Mouse (Mus musculus): ENCODE results near the gene Mum1l1. TPM values are rescaled to one million over a fixed set of nuclear protein-coding genes. Genes with fewer than 3 reads are reported as not detected.
"Not testable (repeated sequence)": the region's sequence is repeated elsewhere in the genome, so short reads cannot be mapped to it uniquely, and the experiment has no call there.

The Mum1l1 gene
- polyA plus RNA-seq (2012; fragmentation: generic; extraction: Trizol), result 4.2 TPM
- long read RNA-seq, experiment 1, transcript Mum1l1-207 (6 exons, 1,165 nt), result major isoform, 6 of 15 reads
- long read RNA-seq, experiment 1, partial matches to known transcripts, result 3 of 15 reads
- long read RNA-seq, experiment 1, other reads (novel, unspliced or antisense), result 2 of 15 reads
- long read RNA-seq, experiment 2, full-length matches to known transcripts, result 64 of 87 reads
- long read RNA-seq, experiment 2, partial matches to known transcripts, result 6 of 87 reads
- long read RNA-seq, experiment 2, other reads (novel, unspliced or antisense), result 17 of 87 reads

DNA sequence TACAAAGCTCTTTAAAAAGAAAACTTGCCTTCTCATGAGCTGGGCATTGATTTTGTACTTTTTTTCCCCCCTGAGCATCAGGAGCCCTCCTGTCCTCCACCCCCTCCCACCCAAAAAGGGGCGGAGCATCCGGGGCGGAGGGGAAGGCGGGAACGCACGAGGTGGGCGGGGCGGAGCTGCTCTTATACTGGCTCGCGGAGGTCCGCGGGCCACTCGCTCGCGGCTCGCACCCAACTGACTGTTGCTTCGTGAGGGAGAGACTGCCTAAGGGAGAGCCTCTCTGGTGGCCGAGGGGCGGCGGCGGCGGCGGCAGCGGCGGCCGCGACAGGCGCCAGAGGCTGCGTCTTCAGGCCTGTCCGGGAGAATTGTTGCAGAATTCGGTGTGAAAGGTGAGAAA is at the start of gene Mum1l1:
TSS of gene Mum1l1 (plus strand) at position 214 of the 397 bp plus-strand sequence.
- Histone ChIP-seq H3K4me3 (ENCODE audit: insufficient read depth, poor library complexity, severe bottlenecking) (peak within 1 kb of the TSS; percentile 36), H3K27me3 (ENCODE audit: control insufficient read depth, insufficient read depth, insufficient read length) (no peaks in the 10 kb centered on the region), H3K79me2 (ENCODE audit: control insufficient read depth, insufficient read depth) (no peaks in the 10 kb centered on the region), H3K36me3 (ENCODE audit: control insufficient read depth, insufficient read depth) (no peaks in the 10 kb centered on the region), H3K79me3 (ENCODE audit: low read depth) (no peaks in the 10 kb centered on the region), H3ac (ENCODE audit: control insufficient read depth, insufficient read length, low read depth) (peak within 1 kb of the TSS; percentile 44)
- TF ChIP-seq CEBPB (IDR thresholded peaks at IDR 0.05; ENCODE audit: low read depth) (no peak), FOSL1 (IDR thresholded peaks at IDR 0.05; ENCODE audit: insufficient read depth, low read length, poor library complexity, severe bottlenecking) (no peak), MYOG (IDR thresholded peaks at IDR 0.05; ENCODE audit: control insufficient read depth, extremely low read depth, insufficient read length) (no peak), USF1 (IDR thresholded peaks at IDR 0.05; ENCODE audit: low read depth) (no peak)

DNA sequence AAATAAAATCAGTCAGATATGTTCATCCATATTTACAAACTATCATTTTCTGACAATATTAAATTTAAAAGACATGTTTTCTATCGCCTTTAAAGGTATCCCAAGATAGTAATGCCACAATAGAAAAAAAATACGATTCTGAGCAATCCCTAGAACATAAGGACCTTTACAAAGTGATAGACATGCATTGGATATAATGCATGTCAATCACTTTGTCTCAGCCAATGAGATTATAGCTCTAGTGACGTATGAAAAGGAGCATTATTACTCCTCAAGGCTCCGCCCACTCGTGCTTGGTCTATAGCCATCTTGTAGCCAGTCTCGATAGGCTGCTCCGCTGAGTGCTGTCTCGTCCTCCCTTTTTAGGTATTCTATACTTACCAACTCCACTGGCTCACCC is 30.9 kb upstream of the Mum1l1 start, which contains the start of gene 4933428M09Rik:
TSS of gene 4933428M09Rik (plus strand) at position 301 of the 400 bp plus-strand sequence.
- no peaks in the 10 kb centered on the region for H3K79me3 ChIP-seq (ENCODE audit: low read depth)
- H3K36me3 ChIP-seq (ENCODE audit: control insufficient read depth, insufficient read depth), result no peaks in the 10 kb centered on the region
- no peak within 1 kb of the TSS for H3ac ChIP-seq (ENCODE audit: control insufficient read depth, insufficient read length, low read depth)

DNA sequence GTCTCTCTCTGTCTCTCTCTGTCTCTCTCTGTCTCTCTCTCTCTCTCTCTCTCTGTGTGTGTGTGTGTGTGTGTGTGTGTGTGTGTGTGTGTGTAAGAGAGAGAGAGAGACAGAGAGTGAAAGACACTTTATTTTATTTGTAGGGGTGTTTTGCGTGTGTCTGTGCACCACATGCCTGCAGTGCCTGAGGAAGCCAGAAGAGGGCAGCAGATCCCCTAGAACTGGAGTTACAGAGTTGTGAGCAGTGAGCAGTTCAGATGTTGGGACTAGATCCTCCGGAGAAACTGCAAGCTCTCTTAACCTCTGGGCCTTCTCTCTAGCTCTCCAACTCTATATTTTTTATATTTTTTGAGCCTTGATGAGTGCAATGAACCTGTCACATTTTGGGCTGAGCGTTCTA is 18.3 kb upstream of the Mum1l1 start:
- H3K36me3 ChIP-seq (ENCODE audit: control insufficient read depth, insufficient read depth); H3K27me3 ChIP-seq (ENCODE audit: control insufficient read depth, insufficient read depth, insufficient read length); H3K79me3 ChIP-seq (ENCODE audit: low read depth); H3ac ChIP-seq (ENCODE audit: control insufficient read depth, insufficient read length, low read depth); H3K4me3 ChIP-seq (ENCODE audit: insufficient read depth, poor library complexity, severe bottlenecking); H3K79me2 ChIP-seq (ENCODE audit: control insufficient read depth, insufficient read depth): not testable (repeated sequence)

More for the DNA sequence above, 30.9 kb upstream of the Mum1l1 start, which contains the start of gene 4933428M09Rik:
- TF ChIP-seq CTCF (IDR thresholded peaks at IDR 0.05; ENCODE audit: control insufficient read depth, insufficient read depth, insufficient read length) (no peak), MYOG (IDR thresholded peaks at IDR 0.05; ENCODE audit: control insufficient read depth, extremely low read depth, insufficient read length) (no peak), MAX (IDR thresholded peaks at IDR 0.05) (no peak), CEBPB (IDR thresholded peaks at IDR 0.05; ENCODE audit: low read depth) (no peak), MYOD1 (IDR thresholded peaks at IDR 0.05; ENCODE audit: control insufficient read depth, insufficient read length, low read depth) (no peak), USF1 (IDR thresholded peaks at IDR 0.05; ENCODE audit: low read depth) (no peak), FOSL1 (IDR thresholded peaks at IDR 0.05; ENCODE audit: insufficient read depth, low read length, poor library complexity, severe bottlenecking) (no peak)
- H3K4me3 ChIP-seq (ENCODE audit: insufficient read depth, poor library complexity, severe bottlenecking), result no peak within 1 kb of the TSS
- H3K79me2 ChIP-seq (ENCODE audit: control insufficient read depth, insufficient read depth), result no peaks in the 10 kb centered on the region
- no peaks in the 10 kb centered on the region for H3K27me3 ChIP-seq (ENCODE audit: control insufficient read depth, insufficient read depth, insufficient read length)

DNA sequence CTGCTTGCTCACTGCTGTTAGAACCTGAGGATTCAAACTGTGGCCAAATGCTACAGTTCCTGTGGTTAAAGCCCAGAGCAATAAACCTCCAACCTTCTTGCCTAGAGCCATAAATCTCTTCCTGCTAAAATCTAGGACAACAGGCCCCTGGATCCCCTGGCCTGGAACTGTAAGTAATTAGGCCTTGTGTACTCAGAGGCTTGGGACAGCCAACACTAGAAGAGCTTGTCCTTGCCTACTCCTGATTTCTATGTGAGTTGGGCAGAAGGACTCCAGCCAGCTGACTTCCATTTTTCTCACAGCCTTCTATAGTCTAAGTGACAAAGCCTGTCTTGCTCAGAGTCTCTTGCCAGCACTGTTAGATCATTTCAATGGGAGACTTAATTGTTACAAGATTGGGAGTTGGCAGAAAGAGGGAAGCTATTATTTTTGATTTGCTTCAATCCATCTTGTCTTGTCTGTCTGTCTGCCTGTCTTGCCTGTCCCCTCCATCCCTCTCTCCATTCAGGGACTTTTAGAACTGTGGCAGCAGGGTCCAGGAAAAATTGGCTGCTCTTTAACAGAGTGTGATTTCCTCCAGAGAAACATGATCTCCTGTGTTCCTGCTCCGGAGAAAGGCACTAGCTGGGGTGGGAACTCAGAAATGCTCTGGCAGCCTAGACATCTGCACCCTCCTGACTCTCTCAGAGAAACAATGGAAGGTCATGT is 15.1 kb upstream of the Mum1l1 start:
- H3K79me3 ChIP-seq (ENCODE audit: low read depth), result no peaks in the 10 kb centered on the region
- no peak overlapping the region for H3K4me3 ChIP-seq (ENCODE audit: insufficient read depth, poor library complexity, severe bottlenecking)
- H3K79me2 ChIP-seq (ENCODE audit: control insufficient read depth, insufficient read depth), result no peaks in the 10 kb centered on the region
- no peak overlapping the region for H3ac ChIP-seq (ENCODE audit: control insufficient read depth, insufficient read length, low read depth)
- no peaks in the 10 kb centered on the region for H3K36me3 ChIP-seq (ENCODE audit: control insufficient read depth, insufficient read depth)
- H3K27me3 ChIP-seq (ENCODE audit: control insufficient read depth, insufficient read depth, insufficient read length), result no peaks in the 10 kb centered on the region
- no peak for TF ChIP-seq MYOD1 (IDR thresholded peaks at IDR 0.05; ENCODE audit: control insufficient read depth, insufficient read length, low read depth)
- no peak for TF ChIP-seq CEBPB (IDR thresholded peaks at IDR 0.05; ENCODE audit: low read depth)
- no peak for TF ChIP-seq CTCF (IDR thresholded peaks at IDR 0.05; ENCODE audit: control insufficient read depth, insufficient read depth, insufficient read length)
- TF ChIP-seq MYOG (IDR thresholded peaks at IDR 0.05; ENCODE audit: control insufficient read depth, extremely low read depth, insufficient read length), result no peak
- no peak for TF ChIP-seq FOSL1 (IDR thresholded peaks at IDR 0.05; ENCODE audit: insufficient read depth, low read length, poor library complexity, severe bottlenecking)

DNA sequence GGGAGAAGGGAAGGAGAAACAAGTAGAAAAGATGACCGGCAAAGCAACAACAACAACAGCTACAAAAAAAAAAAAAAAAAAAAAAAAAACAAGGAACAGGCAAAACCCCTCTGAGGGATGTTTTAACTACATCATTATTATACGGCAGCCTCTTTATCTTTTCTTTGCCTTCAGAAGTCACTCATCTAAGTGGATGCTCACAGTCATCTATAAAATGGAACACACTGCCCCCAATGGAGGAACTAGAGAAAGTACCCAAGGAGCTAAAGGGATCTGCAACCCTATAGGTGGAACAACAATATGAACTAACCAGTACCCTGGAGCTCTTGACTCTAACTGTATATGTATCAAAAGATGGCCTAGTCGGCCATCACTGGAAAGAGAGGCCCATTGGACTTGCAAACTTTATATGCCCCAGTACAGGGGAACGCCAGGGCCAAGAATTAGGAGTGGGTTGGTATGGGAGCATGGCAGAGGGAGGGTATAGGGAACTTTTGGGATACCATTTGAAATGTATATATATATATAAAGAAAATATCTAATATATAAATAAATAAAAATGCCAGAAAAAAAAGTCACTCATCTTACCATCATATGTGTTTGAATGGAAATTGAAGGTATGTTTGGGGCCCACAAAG is 532 bp upstream of the Mum1l1 start:
- H3K36me3 ChIP-seq (ENCODE audit: control insufficient read depth, insufficient read depth); H3K79me3 ChIP-seq (ENCODE audit: low read depth); H3K4me3 ChIP-seq (ENCODE audit: insufficient read depth, poor library complexity, severe bottlenecking); H3K79me2 ChIP-seq (ENCODE audit: control insufficient read depth, insufficient read depth); H3K27me3 ChIP-seq (ENCODE audit: control insufficient read depth, insufficient read depth, insufficient read length); H3ac ChIP-seq (ENCODE audit: control insufficient read depth, insufficient read length, low read depth): not testable (repeated sequence)

DNA sequence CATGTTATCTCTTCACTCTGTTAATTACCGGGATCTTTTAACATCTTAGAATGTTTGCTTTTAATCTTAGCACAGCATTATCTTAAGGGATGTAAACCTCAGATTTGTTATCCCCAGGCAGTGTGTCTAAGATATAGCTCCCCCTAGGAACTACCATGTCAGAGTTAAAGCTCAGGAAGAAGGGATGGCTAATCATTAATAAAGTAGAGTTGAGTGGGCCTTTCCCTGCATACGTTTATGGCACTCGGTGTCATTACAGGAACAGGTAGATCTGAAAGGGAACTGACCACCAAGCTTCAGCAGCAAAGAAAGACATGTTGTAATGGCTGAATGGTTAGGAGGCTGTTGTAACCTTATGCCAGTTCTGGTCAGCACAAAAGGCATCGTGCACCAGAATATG is 4.9 kb downstream of the Mum1l1 start:
- H3K79me2 ChIP-seq (ENCODE audit: control insufficient read depth, insufficient read depth), result peaks cover 6% of the 10 kb centered on the region
- TF ChIP-seq MYOD1 (IDR thresholded peaks at IDR 0.05; ENCODE audit: control insufficient read depth, insufficient read length, low read depth) (no peak), CEBPB (IDR thresholded peaks at IDR 0.05; ENCODE audit: low read depth) (no peak), FOSL1 (IDR thresholded peaks at IDR 0.05; ENCODE audit: insufficient read depth, low read length, poor library complexity, severe bottlenecking) (no peak), CTCF (IDR thresholded peaks at IDR 0.05; ENCODE audit: control insufficient read depth, insufficient read depth, insufficient read length) (no peak), USF1 (IDR thresholded peaks at IDR 0.05; ENCODE audit: low read depth) (no peak), MAX (IDR thresholded peaks at IDR 0.05) (no peak), MYOG (IDR thresholded peaks at IDR 0.05; ENCODE audit: control insufficient read depth, extremely low read depth, insufficient read length) (no peak)
- no peaks in the 10 kb centered on the region for H3K27me3 ChIP-seq (ENCODE audit: control insufficient read depth, insufficient read depth, insufficient read length)
- no peak overlapping the region for H3K4me3 ChIP-seq (ENCODE audit: insufficient read depth, poor library complexity, severe bottlenecking)
- no peak overlapping the region for H3ac ChIP-seq (ENCODE audit: control insufficient read depth, insufficient read length, low read depth)
- no peaks in the 10 kb centered on the region for H3K36me3 ChIP-seq (ENCODE audit: control insufficient read depth, insufficient read depth)
- H3K79me3 ChIP-seq (ENCODE audit: low read depth), result no peaks in the 10 kb centered on the region

Data from C2C12 (cell line).